Mouse (Mus musculus) T-cell, adult 2 months (primary cell): ENCODE measurements around the gene Dapp1.
A peak's percentile ranks its signal among the peaks of the same experiment; 100 is the strongest.
"Not testable (repeated sequence)": the region's sequence is repeated elsewhere in the genome, so short reads cannot be mapped to it uniquely, and the experiment has no call there.

ENCODE experiments used
- DNase-seq: peaks from one replicate; pipeline ENCODE4 v3.0.0; 2022; ENCODE audit warnings: low spot score

Dapp1 gene

GRCm38 (mm10) chr3:137954256-137954916 lies 27.0 kb downstream of the Dapp1 start:
- peak; percentile 23 for DNase-seq

DNA sequence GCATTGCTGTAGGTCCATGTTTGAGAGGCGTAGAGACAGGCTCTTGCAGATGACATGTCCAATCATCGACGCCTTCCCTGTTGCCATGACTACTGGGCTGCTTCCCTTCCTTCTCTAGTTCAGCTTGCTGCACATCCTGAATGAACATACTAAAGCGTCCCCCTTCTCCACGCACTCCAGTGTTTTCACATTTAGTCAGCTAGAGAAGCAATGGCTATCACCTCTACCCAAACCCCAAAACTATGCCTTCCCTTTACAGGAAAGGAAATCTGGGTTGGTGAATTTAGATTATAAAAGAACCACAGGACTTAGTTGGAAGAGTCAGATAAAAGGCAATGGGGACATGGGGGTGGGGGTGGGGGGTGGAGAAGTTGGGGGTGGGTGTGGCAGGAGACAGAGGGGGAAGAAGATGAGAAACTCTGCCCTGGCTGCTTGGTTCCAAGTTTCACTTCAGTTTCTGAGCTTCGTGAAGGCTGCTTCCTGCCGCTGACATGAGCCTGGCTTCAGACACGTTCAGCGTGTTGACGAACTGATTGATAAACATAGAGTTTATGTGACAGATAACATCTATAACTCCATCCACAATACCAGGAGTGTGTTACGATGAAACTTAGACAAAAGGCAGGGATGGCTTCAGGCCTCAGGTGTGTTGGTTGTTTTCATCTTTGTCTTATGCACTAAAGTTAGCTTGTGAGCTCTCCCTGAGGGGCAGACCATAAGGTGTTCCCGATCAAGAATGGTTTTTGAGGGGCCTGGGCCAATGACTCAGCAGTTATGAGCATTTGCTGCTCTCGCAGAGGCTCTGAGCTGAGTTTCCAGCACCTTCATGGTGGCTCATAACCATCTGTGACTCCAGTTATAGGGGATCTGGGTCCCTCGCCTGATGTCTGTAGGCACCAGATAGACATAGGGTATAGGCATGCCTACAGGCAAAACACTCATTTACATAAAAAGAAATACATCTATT lies 28.1 kb downstream of the Dapp1 start:
- DNase-seq = peak; percentile 76

GRCm38 (mm10) chr3:137952225-137952913 lies 29.0 kb downstream of the Dapp1 start:
- no peak for DNase-seq

GRCm38 (mm10) chr3:137951819-137952218 lies 29.5 kb downstream of the Dapp1 start:
- no peak for DNase-seq

DNA sequence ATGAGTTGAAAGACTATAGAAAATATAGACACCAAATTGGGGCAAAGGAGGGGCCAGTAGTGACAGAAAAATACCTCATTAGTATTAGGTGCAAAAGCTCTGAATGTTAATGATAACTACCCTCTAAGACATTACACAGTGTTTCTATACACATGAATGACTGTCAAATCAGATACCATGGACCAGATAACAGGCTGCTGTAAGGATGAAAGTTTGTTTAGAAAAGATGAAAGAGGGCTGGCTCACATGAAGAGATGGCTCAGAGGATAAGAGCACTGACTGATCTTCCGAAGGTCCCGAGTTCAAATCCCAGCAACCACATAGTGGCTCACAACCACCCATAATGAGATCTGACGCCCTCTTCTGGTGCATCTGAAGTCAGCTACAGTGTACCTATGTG lies 30.0 kb downstream of the Dapp1 start:
- not testable (repeated sequence) for DNase-seq

GRCm38 (mm10) chr3:137950191-137950885 lies 31.0 kb downstream of the Dapp1 start:
- DNase-seq = no peak

DNA sequence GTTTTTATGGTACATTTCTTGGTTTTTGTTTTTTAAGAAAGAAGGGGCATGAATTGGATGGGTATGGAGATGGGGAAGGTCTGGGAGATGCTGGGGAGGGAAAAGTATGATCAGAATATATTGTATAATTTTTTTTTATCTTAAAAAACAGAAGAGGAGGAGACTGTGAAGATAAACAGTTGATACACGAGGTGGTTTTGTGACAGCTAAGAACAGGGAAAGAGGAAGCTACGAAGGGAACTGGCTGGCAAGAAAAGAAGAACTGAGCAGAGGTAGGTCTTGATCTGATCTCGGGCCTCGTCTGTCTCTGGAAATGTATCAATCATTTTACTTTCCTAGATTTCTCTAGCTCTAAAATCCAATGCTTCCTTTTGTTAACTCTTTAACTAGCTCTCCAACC lies 33.8 kb downstream of the Dapp1 start:
- no peak for DNase-seq

DNA sequence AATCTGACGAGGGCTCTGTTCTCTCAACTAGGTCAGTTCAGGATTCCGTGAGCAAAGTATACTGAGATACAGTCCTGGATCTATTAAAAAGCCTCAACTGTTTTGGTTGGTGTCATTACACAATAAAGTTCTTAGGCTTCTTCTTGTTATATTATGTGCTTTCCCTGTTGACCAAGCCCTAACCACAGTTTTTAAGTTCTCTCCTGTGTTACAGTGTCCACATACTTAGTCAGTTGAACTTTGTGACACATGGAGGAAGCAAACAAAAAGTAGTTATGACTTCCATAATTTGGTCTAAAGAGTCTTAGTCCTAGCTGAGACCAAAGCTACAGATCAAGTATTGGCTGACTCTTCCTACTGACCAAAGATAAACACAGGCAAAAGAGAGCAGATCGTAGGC lies 34.5 kb downstream of the Dapp1 start:
- no peak for DNase-seq

DNA sequence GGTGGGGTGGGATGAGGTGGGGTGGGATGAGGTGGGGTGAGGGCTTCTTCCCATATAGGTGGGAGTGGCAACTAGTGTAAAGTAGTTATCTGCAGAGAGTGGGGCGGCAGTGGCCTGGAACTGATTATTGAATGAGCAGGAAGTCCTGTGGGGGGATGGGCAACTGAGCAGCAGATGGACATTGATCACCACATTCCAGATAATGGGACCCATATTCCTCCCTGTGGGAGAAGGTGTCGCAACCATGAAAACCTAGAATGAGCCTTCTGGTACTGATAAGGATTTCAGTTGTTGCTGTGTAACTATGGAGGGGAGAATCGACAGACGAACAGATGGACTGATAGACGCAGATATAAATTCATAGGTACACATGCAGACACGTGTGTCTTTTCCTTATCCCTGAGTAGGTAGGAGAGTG lies 37.6 kb downstream of the Dapp1 start:
- DNase-seq = no peak

DNA sequence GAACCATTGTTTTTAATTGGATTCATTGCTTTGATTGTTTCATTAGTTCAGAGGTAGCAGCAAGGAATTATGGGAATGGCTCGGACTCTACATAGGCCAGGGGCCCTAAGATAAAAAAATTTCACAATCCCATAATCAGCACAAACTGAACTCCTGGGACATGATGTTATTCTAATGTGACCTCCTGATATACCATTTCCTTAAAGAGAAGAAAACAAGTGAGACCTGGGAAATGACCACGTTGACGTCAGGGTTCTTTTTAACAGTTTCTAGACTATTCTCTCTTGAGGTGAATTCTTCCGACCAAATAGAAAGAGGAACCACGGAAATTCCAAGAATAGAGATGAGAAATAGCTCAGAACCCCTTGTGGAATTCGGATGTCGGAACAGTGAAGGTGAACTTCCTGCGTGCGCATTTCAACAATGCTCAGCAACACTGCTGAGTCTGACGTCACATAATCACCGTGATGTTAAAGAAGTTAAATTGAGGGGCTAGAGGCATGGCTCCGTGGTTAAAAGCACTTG lies 39.2 kb downstream of the Dapp1 start:
- DNase-seq = no peak

DNA sequence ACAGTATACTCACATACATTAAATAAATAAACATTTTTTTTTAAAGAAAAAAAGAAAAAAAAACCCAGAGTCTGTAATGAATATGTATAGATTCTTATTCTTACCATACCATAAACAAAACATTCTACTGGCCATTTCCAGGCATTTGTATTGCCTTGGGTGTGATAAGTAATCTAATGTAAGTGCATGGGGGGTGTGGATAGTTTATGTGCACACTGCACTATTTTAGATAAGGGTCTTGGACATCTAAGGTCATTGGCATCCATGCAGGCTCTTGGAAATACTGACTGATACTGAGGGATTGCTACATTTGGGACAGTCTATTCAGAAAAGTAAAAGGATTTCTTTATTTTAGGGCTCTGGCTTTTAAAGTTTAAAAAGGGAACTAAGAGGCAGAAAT lies 39.8 kb downstream of the Dapp1 start:
- DNase-seq = no peak

DNA sequence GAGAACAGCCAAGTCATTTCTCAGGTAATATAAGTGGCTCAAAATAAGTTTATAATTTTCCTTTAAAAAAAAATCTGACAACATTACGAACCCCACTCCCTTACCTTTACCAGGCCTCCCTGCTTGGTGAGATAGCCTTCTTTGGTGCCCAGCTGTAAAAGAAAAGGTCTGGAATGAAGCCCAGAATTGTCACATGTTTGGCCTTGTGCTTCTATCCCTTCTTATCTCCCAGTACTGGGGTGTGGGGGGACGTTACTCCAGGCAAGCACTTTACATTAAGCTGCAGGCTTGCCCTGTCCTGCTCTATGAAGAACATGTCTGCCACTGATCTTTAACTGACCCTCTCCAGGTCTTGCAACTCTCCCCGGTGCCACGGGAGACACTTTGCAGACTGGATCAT lies 40.6 kb downstream of the Dapp1 start:
- no peak for DNase-seq

DNA sequence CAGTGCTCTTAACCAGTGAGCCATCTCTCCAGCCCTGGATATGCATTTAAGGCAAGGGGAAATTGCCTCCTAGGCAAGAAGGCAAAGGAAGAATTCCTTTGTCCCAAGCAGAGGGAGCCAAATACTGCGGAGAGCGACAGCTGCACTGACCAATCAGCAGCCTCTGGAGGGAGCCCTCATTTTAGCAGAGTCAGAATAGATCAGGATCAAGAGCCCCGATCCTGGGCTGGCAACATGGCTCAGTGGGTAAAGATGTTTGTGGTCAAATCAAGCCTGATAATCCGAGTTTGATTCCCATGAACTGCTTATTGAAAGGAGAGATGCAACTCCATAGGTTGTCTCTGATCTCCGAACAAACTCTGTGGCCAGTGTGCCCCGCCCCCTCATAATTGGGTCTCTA lies 42.7 kb downstream of the Dapp1 start:
- DNase-seq = no peak

GRCm38 (mm10) chr3:137936541-137936940 lies 44.8 kb downstream of the Dapp1 start:
- no peak for DNase-seq

DNA sequence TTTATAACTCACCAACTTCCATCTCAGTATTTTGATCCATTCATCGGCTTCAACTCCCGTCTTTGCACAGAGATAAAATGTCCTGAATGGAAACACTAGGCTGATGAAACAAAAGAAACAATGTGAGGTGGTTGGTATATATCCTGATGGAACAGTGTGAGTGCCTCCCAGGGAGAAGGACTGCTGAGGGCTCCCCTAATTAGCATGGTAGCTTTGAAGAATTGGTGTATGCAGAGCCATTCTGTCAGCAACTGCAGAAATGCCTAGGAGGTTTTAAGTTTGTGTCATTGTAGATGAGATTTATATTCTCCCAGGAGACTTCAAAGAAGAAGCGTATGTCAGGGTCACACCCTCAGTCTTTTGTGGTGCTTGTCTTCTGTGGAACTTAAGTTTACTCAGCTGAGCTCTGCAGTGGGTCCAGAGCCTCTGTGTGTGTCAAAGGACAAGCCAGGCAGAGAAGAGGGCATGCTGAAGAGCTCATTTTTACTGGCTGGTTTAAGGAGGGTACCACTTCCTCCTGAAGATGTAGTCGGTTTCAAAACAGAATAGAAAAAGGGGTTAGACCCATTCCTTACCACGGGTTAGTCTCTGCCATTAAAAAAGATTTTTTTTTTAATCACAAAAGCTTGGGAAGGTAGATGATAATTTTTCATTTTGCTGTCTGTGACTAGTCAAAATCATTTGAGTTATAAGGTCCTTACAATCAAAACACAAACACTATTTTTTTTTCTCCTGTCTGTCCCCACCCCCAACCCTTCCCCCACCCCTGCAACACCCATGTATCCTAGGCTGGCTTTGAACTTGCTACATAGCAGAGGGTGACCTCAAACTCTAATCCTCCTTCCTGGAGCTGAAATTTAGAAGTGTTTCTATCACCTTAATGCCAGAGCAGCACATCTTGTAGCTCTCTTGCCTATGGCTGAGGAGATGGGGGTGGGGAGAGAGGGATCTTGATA lies 45.5 kb downstream of the Dapp1 start:
- DNase-seq = no peak

- no peak for DNase-seq
Measured at GRCm38 (mm10) chr3:137933986-137934385, 47.4 kb downstream of the Dapp1 start.

DNA sequence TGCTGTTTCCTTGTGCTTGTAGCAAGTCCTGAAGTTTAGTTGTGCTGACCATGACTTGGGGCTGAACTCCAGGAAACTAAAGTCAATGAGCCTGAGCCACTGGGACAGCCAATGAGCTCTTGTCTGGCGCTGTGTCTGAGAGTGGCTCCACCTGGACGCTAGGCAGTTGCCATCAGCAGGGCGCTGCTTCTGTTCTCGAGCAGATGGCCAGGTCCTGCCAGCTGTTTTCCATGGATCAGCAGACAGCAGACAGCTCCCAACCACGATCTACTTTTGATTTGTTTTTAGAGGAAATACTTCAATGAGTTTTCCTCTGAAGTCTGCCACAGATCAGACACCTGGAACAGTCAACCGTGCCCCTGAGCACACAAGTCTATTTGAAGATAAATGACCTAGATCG lies 48.6 kb downstream of the Dapp1 start:
- no peak for DNase-seq

DNA sequence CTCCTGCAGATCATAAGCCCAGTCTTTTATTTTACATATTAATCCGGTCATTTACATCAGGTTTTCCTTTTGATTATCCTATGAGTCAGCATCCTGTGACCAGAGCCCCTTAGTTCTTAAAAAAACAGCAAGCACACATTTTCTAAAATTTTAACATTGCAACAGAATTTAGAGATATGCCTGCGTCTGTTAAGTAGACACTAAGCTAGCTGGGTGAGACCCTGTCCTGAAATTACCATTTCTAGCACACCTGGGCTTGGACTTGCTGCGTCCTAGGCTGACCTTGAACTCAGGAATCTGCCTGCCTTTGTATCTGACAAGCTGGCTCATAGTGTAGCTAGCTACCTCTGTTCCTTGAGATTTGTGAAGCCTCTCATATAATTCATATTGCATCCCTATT lies 51.4 kb downstream of the Dapp1 start:
- no peak for DNase-seq

- no peak for DNase-seq
Measured at GRCm38 (mm10) chr3:137927010-137927409, 54.3 kb downstream of the Dapp1 start.

DNA sequence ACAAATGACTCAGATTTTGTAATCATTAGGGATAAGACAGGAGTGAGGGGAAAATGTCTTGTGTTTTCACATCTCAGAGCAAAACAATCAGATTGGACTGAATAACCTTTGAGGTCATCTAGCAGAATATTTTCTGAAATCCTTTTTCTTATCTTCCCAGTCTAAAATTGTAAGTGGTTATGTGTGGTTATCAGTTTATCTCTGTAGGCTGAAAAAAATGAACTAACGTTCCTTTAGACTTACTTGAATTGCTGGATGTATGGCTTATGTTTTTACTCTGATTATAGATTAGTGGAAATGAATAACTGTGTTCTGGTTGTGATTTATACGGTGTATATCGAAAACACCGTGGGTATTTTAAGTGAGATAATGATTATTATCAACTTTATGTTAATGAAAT lies 60.8 kb downstream of the Dapp1 start:
- DNase-seq = no peak

DNA sequence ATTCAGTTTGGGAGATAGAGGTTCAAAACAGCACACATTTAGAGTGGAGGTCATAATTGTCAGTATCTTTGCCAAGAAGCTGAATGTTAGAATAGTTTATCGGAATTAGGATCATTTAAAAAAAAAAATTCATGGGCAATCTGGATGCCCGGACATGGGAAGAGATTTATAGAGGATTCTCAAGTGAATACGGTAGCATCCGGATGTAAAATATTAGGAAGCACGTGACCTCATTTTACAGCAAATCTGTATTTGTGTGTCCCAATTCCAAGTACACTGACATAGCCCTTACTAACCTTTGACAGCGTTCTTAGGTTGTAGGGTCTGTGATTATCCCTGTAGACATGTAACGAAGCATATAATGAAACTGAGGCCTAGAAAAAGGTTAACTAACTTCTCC lies 61.9 kb downstream of the Dapp1 start:
- no peak for DNase-seq
